Mouse (Mus musculus) small intestine, adult 2 months (tissue): ENCODE measurements around the gene Zswim1. TPM values are rescaled to one million over a fixed set of nuclear protein-coding genes. Genes with fewer than 3 reads are reported as not detected.

ENCODE experiments used
- H3K27ac ChIP-seq: fragments of 200-500 bp; 2 replicates; pipeline ENCODE4 v1.5.1; 2012; ENCODE audit warnings: low read depth, low read length, control low read depth, inconsistent platforms; ENCODE audit not compliant: insufficient read depth
- H3K27me3 ChIP-seq: fragments of 200-500 bp; 2 replicates; pipeline ENCODE4 v1.6.1; 2012; ENCODE audit warnings: mild to moderate bottlenecking, moderate library complexity, low read length, inconsistent platforms; ENCODE audit not compliant: control insufficient read depth, insufficient read depth
- H3K36me3 ChIP-seq: fragments of 200-500 bp; 2 replicates; pipeline ENCODE4 v1.6.1; 2012; ENCODE audit warnings: mild to moderate bottlenecking, low read length, control low read depth, inconsistent platforms; ENCODE audit not compliant: control insufficient read depth, insufficient read depth
- H3K4me1 ChIP-seq: fragments of 200-500 bp; 2 replicates; pipeline ENCODE4 v1.6.1; 2012; ENCODE audit warnings: low read length, inconsistent platforms, mixed read lengths; ENCODE audit not compliant: control insufficient read depth, insufficient read depth, insufficient read length
- H3K4me3 ChIP-seq: fragments of 200-500 bp; 2 replicates; pipeline ENCODE4 v1.5.1; 2012; ENCODE audit warnings: low read depth, mild to moderate bottlenecking, control low read depth, inconsistent platforms, low read length, moderate library complexity
- CTCF ChIP-seq: fragments of 200-500 bp; IDR thresholded peaks from 2 replicates; pipeline ENCODE4 v1.5.1; 2012; ENCODE audit warnings: low read depth, mild to moderate bottlenecking, control low read depth, inconsistent platforms, low read length, moderate library complexity, mixed read lengths; ENCODE audit not compliant: insufficient replicate concordance, insufficient read length; ENCODE audit errors: extremely low read depth
- POLR2A ChIP-seq: fragments of 200-500 bp; IDR thresholded peaks from 2 replicates; pipeline ENCODE4 v1.6.1; 2012; ENCODE audit warnings: low read depth, mild to moderate bottlenecking, control low read depth, inconsistent platforms, low read length, moderate library complexity
- WGBS: fragments of 180-500 bp; shearing (Covaris S2); methylation state at CpG from one replicate; pipeline ENCODE4 v1.1.7; 2018; 5-methylcytosine and 5-hydroxymethylcytosine counted together
- polyA plus RNA-seq: library from polyadenylated mRNA; depleted of rRNA; stranded (reverse); fragments of >200 nt; gene quantifications from 2 replicates; pipeline ENCODE4 v1.2.3, GENCODE M21; 2012

Zswim1 gene
- polyA plus RNA-seq, 1 experiment, result 8.1 TPM

DNA sequence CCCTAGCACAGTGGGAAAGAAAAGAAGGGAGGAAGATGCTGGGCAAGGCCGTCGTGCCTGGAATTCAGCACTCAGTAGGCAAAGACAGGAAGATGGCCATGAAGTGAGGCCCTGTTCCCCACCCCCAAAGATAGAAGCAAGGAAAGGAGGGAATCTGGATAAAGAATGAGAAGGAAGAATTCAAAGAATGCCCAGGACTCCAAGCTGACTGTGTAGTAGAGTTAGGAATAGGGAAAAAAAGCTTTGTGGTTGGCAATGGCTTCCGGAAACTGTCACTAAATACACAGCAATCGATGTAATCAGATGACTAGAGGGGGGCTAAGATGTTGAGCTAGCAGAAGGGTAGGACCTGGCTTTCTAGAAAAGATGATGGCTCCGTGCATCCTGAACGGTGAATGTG is 5.3 kb upstream of the Zswim1 start:
- peaks cover 18% of the 10 kb centered on the region for H3K36me3 ChIP-seq
- no peaks in the 10 kb centered on the region for H3K27me3 ChIP-seq
- no peak overlapping the region for H3K27ac ChIP-seq
- no peak overlapping the region for H3K4me3 ChIP-seq
- TF ChIP-seq CTCF (no peak), POLR2A (no peak)
- peaks cover 8% of the 10 kb centered on the region; the same call in 1 of the 2 replicates for H3K4me1 ChIP-seq
- WGBS, result 85% methylated on average over 6 of the region's 6 CpGs

GRCm38 (mm10) chr2:164817703-164818102 is 4.8 kb upstream of the Zswim1 start:
- H3K27ac ChIP-seq, result no peak overlapping the region
- peaks cover 17% of the 10 kb centered on the region for H3K36me3 ChIP-seq
- 79% methylated on average over 5 of the region's 5 CpGs for WGBS

DNA sequence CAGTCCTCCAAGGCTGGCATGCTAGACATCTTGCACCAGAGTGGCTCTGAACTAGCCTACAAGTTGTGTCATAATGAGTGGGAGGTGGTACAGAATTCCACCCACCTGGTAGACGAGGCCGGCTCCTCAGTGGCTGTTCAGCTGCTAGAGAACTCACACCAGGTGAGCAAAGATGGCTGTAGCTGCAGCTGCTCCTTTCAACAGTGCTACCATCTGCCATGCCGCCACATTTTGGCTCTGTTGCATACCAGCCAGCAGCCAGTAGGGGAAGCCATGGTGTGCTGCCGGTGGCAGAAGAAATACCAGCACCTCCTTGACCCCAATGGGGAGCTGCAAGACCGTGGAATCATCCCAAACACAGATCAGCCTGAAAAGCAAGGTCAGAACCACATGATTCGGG is 1.4 kb upstream of the Zswim1 start:
- TF ChIP-seq CTCF (no peak), POLR2A (no peak)
- no peak overlapping the region for H3K4me3 ChIP-seq
- H3K27me3 ChIP-seq, result no peaks in the 10 kb centered on the region
- 89% methylated on average over 6 of the region's 6 CpGs for WGBS
- peaks cover 5% of the 10 kb centered on the region for H3K4me1 ChIP-seq
- peaks cover 27% of the 10 kb centered on the region for H3K36me3 ChIP-seq
- no peak overlapping the region for H3K27ac ChIP-seq

More at GRCm38 (mm10) chr2:164817703-164818102, 4.8 kb upstream of the Zswim1 start:
- H3K4me3 ChIP-seq, result no peak overlapping the region
- H3K27me3 ChIP-seq, result no peaks in the 10 kb centered on the region
- TF ChIP-seq POLR2A, result no peak
- TF ChIP-seq CTCF, result no peak
- H3K4me1 ChIP-seq, result peaks cover 7% of the 10 kb centered on the region; the same call in 1 of the 2 replicates

DNA sequence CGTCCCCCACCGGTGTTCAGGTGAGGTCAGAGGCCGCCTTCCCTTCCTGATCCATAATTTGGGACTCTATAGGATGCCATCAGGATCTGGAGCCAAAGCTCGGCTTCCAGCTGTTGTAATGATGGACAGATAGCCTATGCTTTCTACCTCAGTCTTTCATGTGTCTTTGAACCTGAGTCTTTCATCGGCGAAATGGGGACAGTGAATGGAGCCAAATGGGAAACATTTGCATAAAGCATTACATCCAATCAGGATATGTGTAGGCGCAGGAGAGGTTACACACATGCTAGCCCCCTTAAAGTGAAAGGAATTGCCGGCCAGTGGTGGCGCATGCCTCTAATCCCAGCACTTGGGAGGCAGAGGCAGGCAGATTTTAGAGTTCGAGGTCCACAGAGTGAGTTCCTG is 697 bp downstream of the Zswim1 start:
- Histone ChIP-seq H3K27me3 (no peaks in the 10 kb centered on the region), H3K4me3 (peak overlapping the region; percentile 81), H3K27ac (peak overlapping the region; percentile 65), H3K36me3 (peaks cover 35% of the 10 kb centered on the region), H3K4me1 (peaks cover 5% of the 10 kb centered on the region)
- TF ChIP-seq CTCF (no peak; the same call in 1 of the 2 replicates), POLR2A (no peak)
- WGBS, result under 1% methylated on average over 10 of the region's 10 CpGs

DNA sequence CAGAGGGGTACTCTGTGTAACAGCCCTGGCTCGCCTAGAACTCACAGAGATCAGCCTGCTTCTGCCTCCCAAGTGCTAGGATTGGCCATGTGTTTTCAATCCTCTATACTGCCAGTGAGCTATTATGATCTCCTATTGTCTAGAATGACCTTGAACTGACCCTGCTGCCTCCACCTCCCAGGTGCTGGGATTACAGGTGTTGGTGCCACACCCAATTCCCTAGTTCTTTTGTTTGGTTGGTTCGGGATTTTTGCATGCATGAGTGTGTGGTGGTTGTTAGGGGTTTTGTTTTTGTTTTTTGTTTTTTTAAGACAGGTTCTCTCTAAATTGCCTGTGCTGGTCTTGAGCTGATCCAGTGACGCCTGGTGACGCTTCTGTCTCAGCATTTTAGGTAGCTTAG is 1.5 kb downstream of the Zswim1 start:
- H3K27ac ChIP-seq, result no peak overlapping the region
- peaks cover 5% of the 10 kb centered on the region for H3K4me1 ChIP-seq
- H3K27me3 ChIP-seq, result no peaks in the 10 kb centered on the region
- no peak overlapping the region for H3K4me3 ChIP-seq
- peaks cover 35% of the 10 kb centered on the region for H3K36me3 ChIP-seq
- WGBS, result 88% methylated on average over 4 of the region's 4 CpGs
- TF ChIP-seq CTCF, result no peak
- no peak for TF ChIP-seq POLR2A

DNA sequence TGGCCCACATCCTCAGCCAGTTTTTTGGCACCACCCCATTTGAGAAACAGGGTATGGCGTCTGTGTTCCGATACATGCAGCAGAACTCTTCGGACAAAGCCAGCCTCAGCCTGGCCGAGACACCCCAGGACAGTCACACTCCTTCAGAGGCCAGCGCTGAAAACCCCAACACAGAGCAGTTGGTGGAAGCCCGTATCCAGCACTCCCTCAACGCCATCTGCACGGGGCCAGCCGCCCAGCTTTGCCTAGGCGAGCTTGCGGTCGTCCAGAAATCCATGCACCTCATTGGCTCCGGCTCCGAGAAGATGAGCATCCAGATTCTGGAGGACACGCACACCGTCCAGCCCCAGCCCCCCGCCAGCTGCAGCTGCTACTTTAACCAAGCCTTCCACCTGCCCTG is 3.0 kb downstream of the Zswim1 start:
- Histone ChIP-seq H3K4me1 (peaks cover 5% of the 10 kb centered on the region), H3K4me3 (no peak overlapping the region), H3K27ac (no peak overlapping the region), H3K27me3 (no peaks in the 10 kb centered on the region), H3K36me3 (peaks cover 32% of the 10 kb centered on the region)
- WGBS, result 97% methylated on average over 17 of the region's 17 CpGs
- TF ChIP-seq POLR2A (no peak), CTCF (no peak)

DNA sequence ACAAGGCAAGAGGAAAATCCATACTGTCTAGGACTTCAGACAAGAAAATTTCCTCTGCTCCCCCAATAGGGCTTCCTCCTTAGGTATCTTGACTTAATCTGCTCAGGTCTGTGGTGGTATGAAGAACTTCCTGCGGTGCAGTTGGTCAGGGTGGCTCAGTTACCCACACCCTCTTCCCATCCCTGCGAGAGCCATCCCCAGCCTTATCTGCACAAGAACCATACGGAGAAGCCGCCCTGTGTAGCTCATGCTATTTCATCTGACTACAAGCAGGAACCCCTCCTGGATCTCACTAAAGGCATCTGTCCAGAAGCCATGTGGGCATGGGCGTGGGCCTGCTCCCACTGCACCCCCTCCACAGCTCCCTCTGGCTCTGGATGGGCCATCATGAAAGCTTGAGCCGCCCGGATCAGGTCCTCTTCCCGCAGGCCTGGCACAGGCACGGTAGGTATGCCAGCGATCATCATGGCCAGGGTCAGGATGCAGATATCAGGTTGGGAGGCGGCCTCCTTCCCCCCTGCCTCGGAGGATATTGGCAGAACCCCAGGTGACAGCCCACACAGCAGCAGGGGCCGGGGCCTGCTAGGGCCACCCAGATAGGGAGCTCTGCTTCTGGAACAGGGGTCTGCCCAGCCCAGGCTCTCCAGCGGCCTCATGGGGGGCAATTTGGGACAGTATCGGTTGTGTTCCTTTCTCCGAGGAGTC is 4.8 kb downstream of the Zswim1 start:
- Histone ChIP-seq H3K4me1 (peaks cover 5% of the 10 kb centered on the region), H3K4me3 (no peak overlapping the region), H3K36me3 (peaks cover 22% of the 10 kb centered on the region), H3K27ac (no peak overlapping the region), H3K27me3 (no peaks in the 10 kb centered on the region)
- WGBS, result 90% methylated on average over 16 of the region's 16 CpGs
- no peak for TF ChIP-seq POLR2A
- no peak for TF ChIP-seq CTCF
